Mouse (Mus musculus): ENCODE measurements around the gene Ctnnbl1. TPM values are rescaled to one million over a fixed set of nuclear protein-coding genes. Genes with fewer than 3 reads are reported as not detected.

Ctnnbl1 gene
- polyA plus RNA-seq, 1 experiment: 21.8 TPM

GRCm38 (mm10) chr2:157858317-157858716 is 121.1 kb downstream of the Ctnnbl1 start:
- WGBS: 88% methylated on average over 7 of the region's 7 CpGs
- DNase-seq (ENCODE audit: low read depth, low spot score): no peak

GRCm38 (mm10) chr2:157859046-157859701 is 122.0 kb downstream of the Ctnnbl1 start:
- DNase-seq (ENCODE audit: low read depth, low spot score): no peak
- 92% methylated on average over 8 of the region's 8 CpGs for WGBS

GRCm38 (mm10) chr2:157861273-157861944 is 124.2 kb downstream of the Ctnnbl1 start:
- DNase-seq (ENCODE audit: low read depth, low spot score): no peak
- WGBS: 85% methylated on average over 10 of the region's 10 CpGs

GRCm38 (mm10) chr2:157862306-157862705 is 125.1 kb downstream of the Ctnnbl1 start:
- 85% methylated on average over 10 of the region's 10 CpGs for WGBS
- no peak for DNase-seq (ENCODE audit: low read depth, low spot score)

- no peak for DNase-seq (ENCODE audit: low read depth, low spot score)
- 78% methylated on average over 3 of the region's 3 CpGs for WGBS
These were observed 129.9 kb downstream of the Ctnnbl1 start for GRCm38 (mm10) chr2:157867126-157867525.

GRCm38 (mm10) chr2:157870247-157870646 is 133.0 kb downstream of the Ctnnbl1 start:
- WGBS: 86% methylated on average over 6 of the region's 6 CpGs
- no peak for DNase-seq (ENCODE audit: low read depth, low spot score)

GRCm38 (mm10) chr2:157873223-157873622 is 136.0 kb downstream of the Ctnnbl1 start:
- WGBS: 58% methylated on average over 6 of the region's 6 CpGs
- no peak for DNase-seq (ENCODE audit: low read depth, low spot score)

- no peak for DNase-seq (ENCODE audit: low read depth, low spot score)
- WGBS: 84% methylated on average over 1 of the region's 1 CpGs
These were observed 136.5 kb downstream of the Ctnnbl1 start for GRCm38 (mm10) chr2:157873691-157874090.

- WGBS: 85% methylated on average over 8 of the region's 8 CpGs
- no peak for DNase-seq (ENCODE audit: low read depth, low spot score)
These were observed 137.9 kb downstream of the Ctnnbl1 start for GRCm38 (mm10) chr2:157875111-157875510.

- DNase-seq (ENCODE audit: low read depth, low spot score): no peak
- WGBS: 67% methylated on average over 3 of the region's 3 CpGs
These were observed 140.2 kb downstream of the Ctnnbl1 start for GRCm38 (mm10) chr2:157877394-157877793.

GRCm38 (mm10) chr2:157877967-157878366 is 140.8 kb downstream of the Ctnnbl1 start:
- no peak for DNase-seq (ENCODE audit: low read depth, low spot score)
- WGBS: 67% methylated on average over 5 of the region's 5 CpGs

GRCm38 (mm10) chr2:157881939-157882338 is 144.7 kb downstream of the Ctnnbl1 start:
- 54% methylated on average over 11 of the region's 11 CpGs for WGBS
- no peak for DNase-seq (ENCODE audit: low read depth, low spot score)

- WGBS: 58% methylated on average over 10 of the region's 10 CpGs
- DNase-seq (ENCODE audit: low read depth, low spot score): no peak
These were observed 150.2 kb downstream of the Ctnnbl1 start for GRCm38 (mm10) chr2:157887275-157888025.

GRCm38 (mm10) chr2:157891166-157891565 is 154.0 kb downstream of the Ctnnbl1 start:
- no peak for DNase-seq (ENCODE audit: low read depth, low spot score)
- WGBS: 75% methylated on average over 6 of the region's 6 CpGs

- no peak for DNase-seq (ENCODE audit: low read depth, low spot score)
- 70% methylated on average over 4 of the region's 4 CpGs for WGBS
These were observed 159.9 kb downstream of the Ctnnbl1 start for GRCm38 (mm10) chr2:157897131-157897530.

- 1% methylated on average over 16 of the region's 16 CpGs for WGBS
- DNase-seq (ENCODE audit: low read depth, low spot score): peak; percentile 71
These were observed 176.0 kb downstream of the Ctnnbl1 start for GRCm38 (mm10) chr2:157913204-157913636.

- WGBS: 6% methylated on average over 4 of the region's 4 CpGs
- no peak for DNase-seq (ENCODE audit: low read depth, low spot score)
These were observed 176.5 kb downstream of the Ctnnbl1 start for GRCm38 (mm10) chr2:157913705-157914104.

- WGBS: 5% methylated on average over 62 of the region's 62 CpGs
- no peak for DNase-seq (ENCODE audit: low read depth, low spot score)
These were observed 177.0 kb downstream of the Ctnnbl1 start, which contains the start of gene Vstm2l for GRCm38 (mm10) chr2:157914105-157914764. Gene Vstm2l (plus strand): TSS chr2:157914653.

GRCm38 (mm10) chr2:157914889-157915517 is 177.8 kb downstream of the Ctnnbl1 start:
- WGBS: 40% methylated on average over 43 of the region's 43 CpGs
- DNase-seq (ENCODE audit: low read depth, low spot score): no peak

All from large intestine, adult 2 months (tissue).